Mouse (Mus musculus) hindbrain, embryonic 16.5 days (tissue): ENCODE results near the gene Gm44502. TPM values are rescaled to one million over a fixed set of nuclear protein-coding genes. Genes with fewer than 3 reads are reported as not detected.
A peak's percentile ranks its signal among the peaks of the same experiment; 100 is the strongest.

Source experiments
- ATAC-seq: fragments of 200-750 bp; cut with Nextera tagmentation; 2 replicates; pipeline ENCODE4 v1.8.0; 2017; ENCODE audit warnings: moderate TSS enrichment, moderate library complexity
- H3K27ac ChIP-seq: fragments of 300-500 bp; sonication (generic); 2 replicates; pipeline ENCODE4 v1.5.1; 2014; ENCODE audit warnings: low read depth, mild to moderate bottlenecking, control low read depth, low read length, moderate library complexity
- H3K27me3 ChIP-seq: fragments of 300-500 bp; sonication (generic); replicated peaks from 2 replicates; pipeline ENCODE4 v1.6.1; 2014; ENCODE audit warnings: low read length; ENCODE audit not compliant: control insufficient read depth, insufficient read depth
- H3K36me3 ChIP-seq: fragments of 300-500 bp; sonication (generic); 2 replicates; pipeline ENCODE4 v1.6.1; 2014; ENCODE audit warnings: mild to moderate bottlenecking, low read length, moderate library complexity, mixed read lengths; ENCODE audit not compliant: control insufficient read depth, insufficient read depth
- H3K4me1 ChIP-seq: fragments of 300-500 bp; sonication (generic); 2 replicates; pipeline ENCODE4 v1.6.1; 2014; ENCODE audit warnings: low read depth, low read length; ENCODE audit not compliant: control insufficient read depth, insufficient read depth
- H3K4me2 ChIP-seq: fragments of 300-500 bp; sonication (generic); 2 replicates; pipeline ENCODE4 v1.6.1; 2014; ENCODE audit warnings: mild to moderate bottlenecking, low read length, control low read depth, moderate library complexity
- H3K4me3 ChIP-seq: fragments of 300-500 bp; sonication (generic); 2 replicates; pipeline ENCODE4 v1.5.1; 2014; ENCODE audit warnings: mild to moderate bottlenecking, low read length, control low read depth, moderate library complexity
- H3K9ac ChIP-seq: fragments of 300-500 bp; sonication (generic); 2 replicates; pipeline ENCODE4 v1.6.1; 2014; ENCODE audit warnings: low read depth, mild to moderate bottlenecking, control low read depth, low read length, moderate library complexity
- H3K9me3 ChIP-seq: fragments of 300-500 bp; sonication (generic); 2 replicates; pipeline ENCODE4 v1.6.1; 2014; ENCODE audit warnings: mild to moderate bottlenecking, low read length, moderate library complexity; ENCODE audit not compliant: control insufficient read depth
- WGBS: fragments of 180-500 bp; shearing (Covaris S2); extraction: QIAGEN DNeasy Blood & Tissue Kit; methylation state at CpG from one replicate; pipeline ENCODE4 v1.1.7; 2014; 5-methylcytosine and 5-hydroxymethylcytosine counted together
- polyA plus RNA-seq: library from polyadenylated mRNA; unstranded; fragments of >200 nt; fragmentation: Nextera tagmentation; extraction: Ambion mirVana; gene quantifications from 2 replicates; pipeline ENCODE4 v1.2.1, GENCODE M21; 2015

The Gm44502 gene
- polyA plus RNA-seq, 1 experiment from 2014 or later, result 0.11 TPM

DNA sequence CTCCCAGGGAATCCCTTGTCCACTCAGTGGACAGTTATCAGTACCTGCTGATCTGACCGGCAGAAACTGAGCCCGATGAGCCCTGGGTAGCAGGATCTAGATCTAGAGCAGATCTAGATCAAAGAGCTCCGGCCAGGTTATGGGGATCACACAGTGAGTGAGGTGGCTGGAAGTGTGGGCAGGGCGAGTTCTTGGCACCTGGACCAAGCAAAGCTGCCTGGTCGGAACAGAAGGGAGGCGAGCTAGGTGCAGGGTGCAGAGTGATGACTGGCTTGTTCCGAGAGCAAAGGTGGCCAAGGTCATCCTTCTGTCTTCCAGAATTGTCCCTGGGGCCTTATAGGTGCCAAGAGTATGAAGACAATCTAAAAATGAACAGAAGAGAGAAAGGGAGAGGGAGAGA lies 30.3 kb upstream of the Gm44502 start:
- no peak for ATAC-seq

DNA sequence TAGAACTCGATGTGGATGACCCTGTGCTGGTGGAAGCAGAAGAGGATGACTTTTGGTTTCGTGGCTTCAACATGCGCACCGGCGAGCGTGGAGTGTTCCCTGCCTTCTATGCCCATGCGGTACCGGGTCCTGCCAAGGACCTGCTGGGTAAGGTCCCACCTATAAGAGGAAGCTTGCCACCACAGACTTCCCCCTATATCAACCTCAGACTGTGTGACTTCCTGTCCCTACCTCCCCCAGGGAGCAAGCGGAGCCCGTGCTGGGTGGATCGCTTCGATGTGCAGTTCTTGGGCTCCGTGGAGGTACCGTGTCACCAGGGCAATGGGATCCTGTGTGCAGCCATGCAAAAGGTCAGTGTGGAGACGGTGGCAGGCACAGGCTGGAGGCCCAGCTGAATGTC lies 29.4 kb upstream of the Gm44502 start:
- no peak for ATAC-seq
- Histone ChIP-seq H3K4me2 (no peak overlapping the region), H3K9ac (no peak overlapping the region), H3K36me3 (peaks cover 52% of the 10 kb centered on the region), H3K27me3 (no peaks in the 10 kb centered on the region), H3K9me3 (no peaks in the 10 kb centered on the region), H3K27ac (no peak overlapping the region), H3K4me3 (no peak overlapping the region), H3K4me1 (peaks cover 15% of the 10 kb centered on the region)
- 92% methylated on average over 15 of the region's 15 CpGs for WGBS

More for the DNA sequence above, 30.3 kb upstream of the Gm44502 start:
- 91% methylated on average over 7 of the region's 7 CpGs for WGBS
- Histone ChIP-seq H3K36me3 (peaks cover 52% of the 10 kb centered on the region), H3K9ac (no peak overlapping the region), H3K27me3 (no peaks in the 10 kb centered on the region), H3K27ac (no peak overlapping the region), H3K9me3 (no peaks in the 10 kb centered on the region), H3K4me2 (no peak overlapping the region), H3K4me1 (peaks cover 13% of the 10 kb centered on the region), H3K4me3 (no peak overlapping the region)

DNA sequence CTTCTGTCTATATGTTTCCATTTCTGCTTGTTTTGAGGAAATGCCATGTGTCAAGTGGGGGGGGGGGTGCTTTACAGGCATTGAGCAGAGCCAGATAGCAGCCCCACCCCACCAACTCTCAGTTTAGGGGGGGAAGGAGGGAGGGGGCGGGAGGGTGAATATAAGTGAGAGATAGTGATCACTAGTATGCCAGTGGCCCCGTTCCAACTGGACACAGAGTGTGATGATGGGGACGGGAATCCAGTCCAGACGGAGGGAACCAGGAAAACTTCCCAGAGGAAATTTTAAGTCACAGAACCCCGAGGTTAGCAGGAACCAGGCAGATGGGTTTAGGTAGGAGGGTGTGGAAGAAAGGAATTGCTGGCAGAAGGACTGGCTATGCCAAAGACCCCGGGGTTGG lies 26.1 kb upstream of the Gm44502 start:
- H3K4me1 ChIP-seq, result peaks cover 21% of the 10 kb centered on the region
- WGBS, result 73% methylated on average over 6 of the region's 6 CpGs
- H3K9ac ChIP-seq, result peak overlapping the region; percentile 65; the same call in 1 of the 2 replicates
- H3K27me3 ChIP-seq, result no peaks in the 10 kb centered on the region
- no peak overlapping the region for H3K27ac ChIP-seq
- ATAC-seq, result no peak
- peak overlapping the region; percentile 79 for H3K4me2 ChIP-seq
- peaks cover 37% of the 10 kb centered on the region for H3K36me3 ChIP-seq
- H3K9me3 ChIP-seq, result no peaks in the 10 kb centered on the region
- peak overlapping the region; percentile 48 for H3K4me3 ChIP-seq

DNA sequence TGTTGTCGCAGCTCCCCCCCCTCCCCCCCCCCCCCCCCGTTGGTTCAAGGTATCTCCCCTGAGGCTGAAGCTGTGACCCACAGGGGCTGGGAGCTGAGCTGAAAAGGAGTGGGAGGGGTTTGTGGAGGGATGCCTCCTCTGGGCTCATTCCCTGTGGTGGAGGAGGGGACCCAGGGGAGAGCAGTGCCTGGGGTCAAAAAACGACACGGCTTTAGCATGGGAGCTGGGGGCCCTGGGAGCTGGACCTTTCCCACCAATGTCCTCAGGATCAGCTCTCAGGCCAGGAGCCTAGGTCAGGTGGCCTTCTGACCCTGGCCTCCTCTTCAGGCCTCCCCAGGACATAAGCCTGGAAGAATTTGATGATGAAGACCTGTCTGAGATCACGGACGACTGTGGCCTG lies 25.4 kb upstream of the Gm44502 start:
- Histone ChIP-seq H3K4me1 (peaks cover 21% of the 10 kb centered on the region), H3K9ac (peak overlapping the region; percentile 65), H3K9me3 (no peaks in the 10 kb centered on the region), H3K27me3 (no peaks in the 10 kb centered on the region), H3K27ac (peak overlapping the region; percentile 68; the same call in 1 of the 2 replicates), H3K36me3 (peaks cover 34% of the 10 kb centered on the region), H3K4me2 (peak overlapping the region; percentile 79), H3K4me3 (peak overlapping the region; percentile 48)
- 9% methylated on average over 5 of the region's 6 CpGs for WGBS
- ATAC-seq, result peak; percentile 34; the same call in 1 of the 2 replicates

DNA sequence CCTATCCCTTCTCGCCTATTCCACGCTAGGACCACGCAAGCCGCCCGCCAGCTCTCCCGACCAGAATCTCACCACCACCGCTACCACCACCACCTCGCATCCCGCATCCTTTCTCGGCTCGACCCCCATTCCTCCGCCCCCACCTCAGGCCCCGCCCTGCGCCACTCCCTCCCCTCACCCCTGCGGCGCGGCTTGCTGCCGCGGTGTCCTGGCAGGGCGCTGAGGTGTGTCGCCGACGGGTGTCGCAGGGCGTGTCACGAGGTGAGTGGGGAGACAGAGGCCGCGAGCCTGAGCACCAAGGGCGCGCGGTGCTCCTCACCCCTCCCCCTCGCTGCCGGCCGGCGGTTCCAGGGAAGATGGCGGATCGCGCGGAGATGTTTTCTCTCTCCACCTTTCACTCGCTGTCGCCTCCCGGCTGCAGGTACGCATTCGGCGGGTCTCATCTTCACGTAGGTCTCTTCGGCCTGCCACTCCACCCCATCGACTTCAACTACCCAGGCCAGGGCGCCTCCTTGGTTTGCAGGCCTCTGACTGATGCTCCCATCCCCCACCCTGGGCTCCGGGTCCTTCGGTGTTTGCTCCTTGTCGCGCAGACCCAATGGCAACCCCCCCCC lies 24.5 kb upstream of the Gm44502 start, which contains the start of gene Mapk8ip2:
Gene Mapk8ip2 (plus strand): TSS at position 49 of the 614 bp plus-strand sequence.
- Histone ChIP-seq H3K4me2 (peak within 1 kb of the TSS; percentile 79), H3K4me3 (peak within 1 kb of the TSS; percentile 48), H3K4me1 (peaks cover 21% of the 10 kb centered on the region), H3K27me3 (no peaks in the 10 kb centered on the region), H3K9me3 (no peaks in the 10 kb centered on the region), H3K9ac (peak within 1 kb of the TSS; percentile 65), H3K36me3 (peaks cover 27% of the 10 kb centered on the region), H3K27ac (peak within 1 kb of the TSS; percentile 68)
- ATAC-seq, result peak; percentile 79
- 0% methylated on average over 48 of the region's 53 CpGs for WGBS

DNA sequence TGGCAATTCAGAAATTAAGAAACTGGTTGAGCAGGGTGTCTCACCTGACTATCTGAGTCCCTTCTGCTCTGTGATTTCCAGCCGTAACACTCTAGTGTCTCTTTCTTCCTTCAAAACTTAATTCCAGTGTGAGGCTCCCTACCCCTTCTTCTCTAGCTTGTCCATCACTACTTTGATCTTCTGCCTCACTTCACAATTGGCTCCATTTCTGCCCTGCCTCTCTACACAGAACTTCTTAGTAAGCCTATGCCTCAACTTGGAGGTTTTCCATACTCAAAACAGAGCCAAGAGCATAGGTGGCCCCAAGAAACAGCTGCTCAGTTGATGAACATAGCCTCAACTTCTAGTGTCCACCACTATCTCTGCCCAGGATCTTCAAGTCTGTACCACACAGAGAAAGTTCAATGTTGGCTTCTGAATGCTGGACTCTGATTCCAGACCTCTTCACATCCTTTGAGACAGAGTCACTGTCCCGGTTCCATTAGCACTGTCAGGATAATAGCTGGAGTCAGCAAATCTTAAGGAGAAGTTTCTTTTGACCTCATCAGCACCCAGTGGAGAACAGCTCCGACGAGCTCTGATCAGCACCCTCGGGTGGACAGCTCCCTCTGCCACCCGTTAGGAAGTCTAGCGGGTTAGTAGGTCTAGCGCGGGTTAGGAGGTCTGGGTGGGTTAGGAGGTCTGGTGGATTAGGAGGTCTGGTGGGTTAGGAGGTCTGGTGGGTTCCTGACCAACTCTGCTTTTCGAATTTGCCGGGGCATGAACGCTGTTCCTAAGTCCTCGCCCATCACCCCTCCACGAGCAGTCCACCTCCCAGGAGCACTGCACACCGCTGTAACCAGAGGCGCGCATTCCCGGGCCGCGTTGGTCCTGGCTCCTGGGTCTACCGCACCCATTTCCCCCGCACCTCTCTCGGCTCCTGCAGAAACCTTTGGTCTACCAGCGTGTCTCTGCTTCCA lies 23.7 kb upstream of the Gm44502 start:
- H3K4me1 ChIP-seq, result peaks cover 21% of the 10 kb centered on the region
- peak overlapping the region; percentile 79 for H3K4me2 ChIP-seq
- ATAC-seq, result peak; percentile 80
- H3K9ac ChIP-seq, result peak overlapping the region; percentile 65
- peak overlapping the region; percentile 68 for H3K27ac ChIP-seq
- H3K36me3 ChIP-seq, result peaks cover 19% of the 10 kb centered on the region
- WGBS, result 4% methylated on average over 24 of the region's 24 CpGs
- H3K4me3 ChIP-seq, result peak overlapping the region; percentile 48
- H3K9me3 ChIP-seq, result no peaks in the 10 kb centered on the region
- no peaks in the 10 kb centered on the region for H3K27me3 ChIP-seq

DNA sequence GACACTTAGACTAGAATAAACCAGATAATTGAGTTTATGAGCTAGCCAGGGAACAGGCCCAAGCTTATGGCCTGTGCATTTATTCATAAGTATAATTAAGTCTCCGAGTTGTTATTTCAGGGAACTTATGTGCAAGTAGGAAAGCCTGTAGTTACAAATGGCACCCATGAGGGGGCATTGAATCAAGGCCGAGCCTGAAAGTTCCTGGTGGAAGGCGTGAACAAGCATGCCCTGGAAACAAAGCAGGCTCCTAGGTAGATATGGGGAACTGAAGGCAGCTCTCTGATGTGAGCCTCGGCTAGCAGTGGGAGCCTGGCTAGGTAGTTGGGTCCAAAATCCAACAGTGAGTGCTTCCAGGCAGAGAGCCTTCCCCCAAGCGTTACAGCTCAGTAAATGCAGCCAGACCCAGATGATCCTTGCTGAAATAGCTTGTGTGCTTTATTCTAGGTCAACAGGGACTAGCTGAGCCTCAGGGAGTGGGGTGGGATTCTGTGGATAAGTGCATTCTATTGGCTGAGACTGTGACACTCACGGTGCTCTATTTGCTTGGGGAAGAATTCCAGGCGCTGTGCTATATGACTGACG lies 13.1 kb upstream of the Gm44502 start:
- 37% methylated on average over 8 of the region's 8 CpGs for WGBS
- Histone ChIP-seq H3K27me3 (no peaks in the 10 kb centered on the region), H3K4me3 (no peak overlapping the region), H3K9me3 (no peaks in the 10 kb centered on the region), H3K4me2 (no peak overlapping the region), H3K36me3 (no peaks in the 10 kb centered on the region), H3K4me1 (no peaks in the 10 kb centered on the region), H3K27ac (no peak overlapping the region), H3K9ac (no peak overlapping the region)
- no peak; the same call in 1 of the 2 replicates for ATAC-seq

DNA sequence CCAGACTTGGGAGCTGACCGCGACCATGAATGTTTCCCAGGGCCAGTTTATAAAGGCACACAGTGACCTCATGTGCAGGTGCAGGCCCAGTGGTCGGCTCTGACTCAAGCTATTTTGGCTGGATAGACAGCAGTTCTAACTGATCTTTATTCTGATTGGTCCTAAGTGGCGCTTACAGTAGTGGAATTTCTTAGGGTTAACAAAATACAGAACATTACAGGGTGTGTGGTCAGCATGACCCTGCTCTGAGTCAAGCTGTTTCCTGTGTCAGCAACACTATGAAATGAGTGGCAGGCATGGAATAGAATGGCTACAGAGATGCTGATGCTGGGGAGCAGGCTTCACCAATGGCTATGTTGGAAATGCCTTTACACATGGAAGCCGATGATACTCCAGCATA lies 6.4 kb upstream of the Gm44502 start:
- H3K9me3 ChIP-seq, result no peaks in the 10 kb centered on the region
- no peak for ATAC-seq
- H3K27ac ChIP-seq, result no peak overlapping the region
- H3K36me3 ChIP-seq, result no peaks in the 10 kb centered on the region
- H3K4me1 ChIP-seq, result no peaks in the 10 kb centered on the region; the same call in 1 of the 2 replicates
- no peak overlapping the region for H3K4me3 ChIP-seq
- H3K4me2 ChIP-seq, result no peak overlapping the region
- H3K27me3 ChIP-seq, result no peaks in the 10 kb centered on the region
- no peak overlapping the region for H3K9ac ChIP-seq
- 90% methylated on average over 5 of the region's 5 CpGs for WGBS

DNA sequence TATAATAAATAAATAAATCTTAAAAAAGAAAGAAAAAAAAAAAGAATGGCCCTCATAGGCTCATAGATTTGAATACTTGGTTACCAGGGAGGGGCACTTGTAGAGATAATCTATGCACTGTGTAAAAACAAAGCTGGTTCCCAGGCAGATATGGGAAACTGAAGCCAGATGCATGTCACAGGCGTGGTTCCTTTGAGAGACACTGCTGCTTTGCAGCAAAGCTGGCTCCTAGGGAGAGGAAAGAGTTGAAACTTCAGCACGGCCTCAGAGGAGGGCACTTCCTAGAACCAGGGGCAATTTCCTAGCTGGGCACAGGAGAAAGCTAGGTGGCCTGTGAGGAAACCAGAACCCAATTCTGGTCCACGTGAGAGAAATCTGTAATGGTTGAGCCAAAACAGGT lies 4.6 kb upstream of the Gm44502 start:
- Histone ChIP-seq H3K36me3 (no peaks in the 10 kb centered on the region), H3K27ac (no peak overlapping the region), H3K27me3 (no peaks in the 10 kb centered on the region), H3K9me3 (no peaks in the 10 kb centered on the region), H3K4me3 (no peak overlapping the region), H3K4me2 (no peak overlapping the region), H3K9ac (no peak overlapping the region), H3K4me1 (peaks cover 3% of the 10 kb centered on the region)
- no peak for ATAC-seq
- WGBS, result 85% methylated on average over 3 of the region's 3 CpGs
